Mouse (Mus musculus) T-helper 17 cell (primary cell): ENCODE measurements around the gene Gm20521.

ENCODE experiments used
- in situ Hi-C, 2 experiments: fragments of 300-600 bp; cut with MboI, MseI; formaldehyde crosslinking; loops; 1 replicate in 1 of 2; 2 replicates in 1 of 2; pipeline ENCODE4 v1.15.1; 2025; ENCODE audit warnings: high pct_unique_total_duplicates in 2 of 2

Gm20521 gene

GRCm38 (mm10) chr14:54883154-54884021 lies at the start of gene Gm20521, which contains the start of gene Bcl2l2:
Gm20521 (plus strand) TSS chr14:54883441.
Bcl2l2 (plus strand) TSS chr14:54883377.
- in situ Hi-C loops, result no loop called here

- in situ Hi-C loops, result loop anchor here in 1 of 2 experiments (5.0 kb wide), 1 partner anchor 94 kb away; the partner anchor contains the start of gene Cmtm5
Measured at GRCm38 (mm10) chr14:54843461-54843860, 39.8 kb upstream of the Gm20521 start.

- in situ Hi-C loops, result no loop called here
Measured at GRCm38 (mm10) chr14:54855726-54856125, 27.5 kb upstream of the Gm20521 start.

- in situ Hi-C loops, result no loop called here
Measured at GRCm38 (mm10) chr14:54856703-54857102, 26.5 kb upstream of the Gm20521 start.

- in situ Hi-C loops, result no loop called here
Measured at GRCm38 (mm10) chr14:54857891-54858290, 25.4 kb upstream of the Gm20521 start.

GRCm38 (mm10) chr14:54860511-54860910 lies 22.7 kb upstream of the Gm20521 start:
- in situ Hi-C loops, result no loop called here

GRCm38 (mm10) chr14:54863501-54864312 lies 19.5 kb upstream of the Gm20521 start:
- in situ Hi-C loops, result no loop called here

- in situ Hi-C loops, result no loop called here
Measured at GRCm38 (mm10) chr14:54864313-54865036, 18.8 kb upstream of the Gm20521 start.

- in situ Hi-C loops, result no loop called here
Measured at GRCm38 (mm10) chr14:54865626-54866025, 17.6 kb upstream of the Gm20521 start.

GRCm38 (mm10) chr14:54866268-54866667 lies 17.0 kb upstream of the Gm20521 start:
- in situ Hi-C loops, result no loop called here

GRCm38 (mm10) chr14:54866936-54867335 lies 16.3 kb upstream of the Gm20521 start:
- in situ Hi-C loops, result no loop called here

GRCm38 (mm10) chr14:54868026-54868425 lies 15.2 kb upstream of the Gm20521 start:
- in situ Hi-C loops, result no loop called here

GRCm38 (mm10) chr14:54870861-54871260 lies 12.4 kb upstream of the Gm20521 start, which contains the start of gene Homez:
Homez (minus strand) TSS chr14:54870961.
- in situ Hi-C loops, result no loop called here

GRCm38 (mm10) chr14:54874165-54874564 lies 9.1 kb upstream of the Gm20521 start:
- in situ Hi-C loops, result no loop called here

- in situ Hi-C loops, result no loop called here
Measured at GRCm38 (mm10) chr14:54875844-54876538, 7.2 kb upstream of the Gm20521 start.

GRCm38 (mm10) chr14:54876539-54877047 lies 6.6 kb upstream of the Gm20521 start:
- in situ Hi-C loops, result no loop called here

GRCm38 (mm10) chr14:54877048-54877715 lies 6.1 kb upstream of the Gm20521 start, which contains the start of gene Ppp1r3e:
Ppp1r3e (minus strand) TSS chr14:54877550.
- in situ Hi-C loops, result no loop called here

- in situ Hi-C loops, result no loop called here
Measured at GRCm38 (mm10) chr14:54884022-54884712, 926 bp downstream of the Gm20521 start.

GRCm38 (mm10) chr14:54885309-54885708 lies 2.1 kb downstream of the Gm20521 start:
- in situ Hi-C loops, result no loop called here
